Mouse (Mus musculus) lung, postnatal 25 days (tissue): ENCODE measurements at regions not wholly inside any gene's neighbourhood (a gene's known extent, or its start where the extent isn't known, plus 50 kb on each side); places are given as distances from the start of the nearest gene placed in this dataset.

ENCODE experiments used
- DNase-seq: peaks from one replicate; pipeline ENCODE4 v3.0.0; 2022; ENCODE audit warnings: low spot score

GRCm38 (mm10) chr10:21482659-21483058, 105.6 kb downstream of the Aldh8a1 start:
- no peak for DNase-seq

GRCm38 (mm10) chr10:21483373-21483772, 106.3 kb downstream of the Aldh8a1 start:
- DNase-seq: no peak

GRCm38 (mm10) chr10:21488374-21488930, 104.5 kb upstream of the 1700020N01Rik start:
- peak; percentile 15 for DNase-seq

- DNase-seq: no peak
Observed at GRCm38 (mm10) chr10:21490910-21491309, 102.0 kb upstream of the 1700020N01Rik start.

- DNase-seq: no peak
Observed at GRCm38 (mm10) chr10:21492254-21492894, 100.6 kb upstream of the 1700020N01Rik start.

- DNase-seq: no peak
Observed at GRCm38 (mm10) chr10:21494536-21494935, 98.4 kb upstream of the 1700020N01Rik start.

GRCm38 (mm10) chr10:21497110-21497509, 95.8 kb upstream of the 1700020N01Rik start:
- no peak for DNase-seq

- DNase-seq: no peak
Observed at GRCm38 (mm10) chr10:21498143-21498542, 94.8 kb upstream of the 1700020N01Rik start.

GRCm38 (mm10) chr10:21501658-21502057, 91.3 kb upstream of the 1700020N01Rik start:
- no peak for DNase-seq

- DNase-seq: no peak
Observed at GRCm38 (mm10) chr10:21504431-21504830, 88.5 kb upstream of the 1700020N01Rik start.

- no peak for DNase-seq
Observed at GRCm38 (mm10) chr10:21511386-21511785, 81.6 kb upstream of the 1700020N01Rik start.

GRCm38 (mm10) chr10:21512486-21512885, 80.5 kb upstream of the 1700020N01Rik start:
- no peak for DNase-seq

- DNase-seq: no peak
Observed at GRCm38 (mm10) chr10:21517721-21518120, 75.2 kb upstream of the 1700020N01Rik start.

- DNase-seq: no peak
Observed at GRCm38 (mm10) chr10:21520854-21521253, 72.1 kb upstream of the 1700020N01Rik start.

- DNase-seq: no peak
Observed at GRCm38 (mm10) chr10:21525555-21525954, 67.4 kb upstream of the 1700020N01Rik start.

- no peak for DNase-seq
Observed at GRCm38 (mm10) chr10:21528396-21528795, 64.5 kb upstream of the 1700020N01Rik start.

GRCm38 (mm10) chr10:21529098-21529749, 63.7 kb upstream of the 1700020N01Rik start:
- DNase-seq: no peak

- no peak for DNase-seq
Observed at GRCm38 (mm10) chr10:21532142-21532541, 60.8 kb upstream of the 1700020N01Rik start.

GRCm38 (mm10) chr10:21535631-21536030, 57.3 kb upstream of the 1700020N01Rik start:
- no peak for DNase-seq

GRCm38 (mm10) chr10:21538481-21538880, 54.5 kb upstream of the 1700020N01Rik start:
- no peak for DNase-seq
